Mouse (Mus musculus): ENCODE data around the gene Thap8.

The Thap8 gene

DNA sequence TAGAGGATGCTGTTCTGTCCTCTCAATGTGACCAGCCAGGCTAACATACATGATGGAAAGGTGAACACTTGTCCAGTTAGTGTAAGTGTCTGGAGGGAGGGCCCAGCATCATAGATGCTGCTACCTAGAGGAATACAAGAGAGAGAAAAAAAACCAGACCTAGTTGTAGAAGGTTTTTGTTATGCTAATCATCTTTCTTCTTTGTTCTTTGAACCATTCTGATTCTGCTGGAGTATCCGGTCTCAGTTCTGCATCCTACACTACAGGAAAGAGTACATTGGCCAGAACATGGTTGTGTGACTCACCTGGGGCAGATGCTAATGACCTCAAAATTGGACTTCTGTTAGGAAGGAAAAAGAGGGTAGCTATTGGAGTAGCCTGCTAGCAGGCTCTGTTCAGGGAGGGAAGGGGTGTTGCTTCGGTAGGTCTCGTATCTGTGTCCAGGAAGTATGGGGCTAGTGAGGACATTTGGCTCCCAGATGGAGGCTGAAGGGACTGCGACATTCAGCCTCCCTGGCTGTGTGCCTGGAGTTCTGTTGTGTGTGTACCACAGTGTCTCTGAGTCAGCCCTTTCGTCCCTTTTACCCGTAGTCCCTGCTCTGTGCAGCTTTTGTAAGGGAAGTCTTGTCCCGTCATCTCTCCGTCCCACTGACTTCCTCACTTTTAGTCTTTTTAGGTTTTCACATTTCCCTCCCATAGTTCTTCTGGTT is 7.0 kb downstream of the Thap8 start:
- no peak for DNase-seq

DNA sequence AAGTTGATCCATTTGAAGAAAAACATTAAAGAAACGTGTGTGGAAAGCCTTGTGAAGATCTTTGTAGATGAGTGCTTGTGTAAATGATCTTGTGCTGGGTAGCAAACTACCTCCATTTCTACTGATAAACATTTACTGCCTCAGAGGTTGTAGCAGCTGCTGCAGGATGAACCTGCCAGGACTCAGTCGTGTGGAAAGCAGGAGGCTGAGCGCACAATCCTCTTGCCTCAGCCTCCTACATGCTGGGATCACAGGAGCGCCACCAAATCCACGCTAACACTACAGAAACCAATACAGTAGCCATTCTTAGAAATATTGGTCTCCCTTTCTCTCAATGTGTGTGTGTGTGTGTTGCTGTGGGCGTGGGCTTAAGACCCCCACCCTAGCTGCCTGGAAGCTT is 8.2 kb downstream of the Thap8 start:
- no peak for DNase-seq

DNA sequence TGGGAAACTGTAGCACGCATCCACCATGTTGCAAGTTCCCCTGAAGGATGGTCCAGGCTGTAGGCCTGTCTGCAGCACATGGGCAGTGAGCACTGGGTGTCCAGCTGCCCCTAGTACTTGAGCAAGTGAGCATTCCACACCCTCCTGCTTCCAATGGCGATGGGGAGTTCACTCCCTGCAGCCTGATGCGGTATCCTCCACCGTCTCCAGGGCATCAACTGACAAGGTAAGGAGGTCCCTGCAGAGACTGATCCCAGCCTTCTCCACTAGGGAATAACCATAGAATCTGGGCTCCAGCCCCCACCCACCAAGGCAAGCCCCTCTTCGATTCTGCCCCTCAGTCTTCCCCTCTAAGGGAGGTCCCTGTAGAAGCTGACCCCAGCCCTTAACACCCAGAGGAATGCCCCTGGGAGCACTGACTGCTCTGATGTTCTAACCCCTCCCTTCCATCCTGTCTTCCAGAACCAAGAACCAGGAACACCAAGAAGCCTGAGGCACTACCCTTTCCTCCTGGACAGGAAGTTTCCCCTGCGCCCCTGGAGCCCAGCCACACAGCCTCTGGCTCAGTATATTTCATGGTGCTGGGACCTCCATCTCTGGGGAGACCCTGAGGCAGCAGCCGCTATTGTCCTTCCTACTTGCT is 9.3 kb downstream of the Thap8 start:
- DNase-seq = no peak

DNA sequence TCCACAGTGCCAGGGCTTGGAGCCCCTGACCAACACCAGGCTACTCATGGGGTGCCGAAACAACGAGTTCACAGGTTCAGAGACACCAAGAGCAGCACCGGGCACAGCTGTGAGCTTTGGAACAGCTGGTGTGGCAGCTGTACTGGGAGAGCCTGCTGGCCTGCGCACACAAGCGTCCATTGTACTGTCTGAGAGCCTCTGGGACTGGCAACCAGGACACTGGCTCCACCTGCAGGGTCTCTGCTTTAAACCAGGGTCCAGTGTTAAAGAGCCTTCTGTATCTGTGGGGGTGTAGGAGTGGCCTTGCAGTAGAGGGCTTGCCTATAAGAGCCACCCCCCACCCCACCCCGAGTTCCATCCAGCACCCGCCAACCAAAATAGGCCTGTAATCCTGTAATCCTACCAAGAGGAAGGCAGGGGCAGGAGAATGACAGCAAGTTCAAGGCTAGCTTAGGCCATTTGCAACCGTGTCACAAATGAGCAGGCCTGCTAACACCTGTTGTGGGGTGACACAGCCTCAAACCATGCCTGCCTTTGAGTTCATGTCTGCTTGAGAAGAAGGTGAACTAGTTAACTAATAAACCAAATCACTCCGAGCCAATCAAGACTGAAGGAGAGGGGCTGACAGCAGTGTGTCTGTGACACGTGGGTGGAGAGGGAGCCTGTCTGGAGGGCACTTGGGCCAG is 10.0 kb downstream of the Thap8 start:
- peak; percentile 77 for DNase-seq

DNA sequence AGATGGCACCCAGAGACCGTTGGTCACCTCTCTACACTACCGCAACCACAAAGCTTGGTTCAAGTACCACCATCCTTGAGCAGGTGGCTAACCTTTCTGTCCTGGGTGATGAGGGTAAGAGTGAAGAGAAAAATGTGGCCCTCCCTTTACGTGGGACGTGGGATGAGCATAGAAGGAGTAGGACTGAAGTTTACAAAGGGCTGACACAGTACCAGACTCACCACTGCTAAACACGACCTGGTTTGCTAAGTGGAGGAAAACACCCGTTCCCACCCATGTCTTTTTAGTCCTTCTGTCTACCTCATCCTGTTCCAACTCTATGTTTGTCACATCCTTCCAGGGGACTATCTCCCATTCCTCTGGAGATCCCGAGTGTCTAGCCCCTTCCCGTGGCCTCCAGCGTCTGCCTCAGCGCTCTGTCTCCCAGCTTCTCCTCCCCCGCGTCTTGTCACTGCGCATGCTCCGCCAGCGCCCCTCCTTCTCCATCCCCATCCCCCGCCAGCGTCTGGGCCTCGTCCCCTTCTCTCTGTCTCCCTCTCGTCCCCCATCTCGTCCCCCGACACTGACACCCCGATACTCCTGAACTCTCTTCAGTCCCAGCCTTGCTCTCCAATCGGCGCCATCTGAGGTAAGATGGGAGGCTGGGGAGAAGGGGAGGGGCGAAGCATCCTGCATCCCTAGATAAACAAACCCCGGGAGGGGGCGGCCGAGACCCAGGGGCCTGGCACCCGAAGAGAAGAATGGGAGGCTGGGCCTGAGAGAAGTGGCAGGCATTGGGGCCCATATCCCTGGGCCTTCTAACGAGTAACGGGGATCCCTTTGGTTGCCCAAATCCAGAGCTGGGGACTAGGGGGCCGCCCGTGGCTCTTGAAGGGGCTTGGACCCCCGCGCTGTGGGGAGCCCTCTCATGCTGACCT is 11.6 kb downstream of the Thap8 start, which contains the start of gene Clip3:
TSS of gene Clip3 (plus strand) at position 514 of the 917 bp plus-strand sequence.
- DNase-seq = peak; percentile 89

DNA sequence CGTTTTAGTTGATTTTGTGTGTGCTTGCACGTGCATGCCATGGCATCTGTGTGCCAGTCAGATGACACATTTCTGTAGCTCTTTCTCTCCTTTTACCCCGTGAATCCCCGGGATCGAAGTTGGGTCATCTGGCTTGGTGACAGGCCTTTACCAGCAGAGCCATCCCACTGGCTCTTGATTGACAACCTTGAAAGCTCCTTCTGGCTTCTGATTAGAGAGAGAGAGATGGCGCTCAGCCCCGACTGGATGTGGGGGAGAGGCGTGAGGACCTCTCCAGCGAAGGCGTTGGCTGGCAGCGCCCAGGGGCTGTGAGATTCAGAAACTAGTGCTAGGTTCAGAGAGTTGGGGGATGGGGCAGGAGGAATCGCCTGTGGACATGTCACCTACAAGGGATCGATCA is 13.9 kb downstream of the Thap8 start:
- no peak for DNase-seq

DNA sequence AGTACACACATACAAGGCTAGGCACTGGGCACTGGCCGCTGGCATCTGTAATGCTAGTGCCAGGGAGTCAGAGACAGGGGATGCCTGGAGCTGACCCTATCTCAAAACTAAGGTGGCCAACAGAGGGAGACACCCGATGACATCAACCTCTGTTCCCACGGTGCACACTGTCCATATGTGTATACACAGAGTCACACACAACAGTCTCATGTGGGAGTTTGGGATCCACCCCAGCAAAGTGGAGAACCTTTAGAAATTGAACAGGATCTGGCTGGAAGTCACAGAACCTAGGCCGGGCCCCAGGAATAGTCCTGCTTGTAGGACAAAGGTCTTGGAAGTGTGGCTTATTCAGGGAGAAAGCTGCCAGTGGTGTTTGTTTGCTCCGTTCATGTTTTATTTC is 14.4 kb downstream of the Thap8 start:
- no peak for DNase-seq

DNA sequence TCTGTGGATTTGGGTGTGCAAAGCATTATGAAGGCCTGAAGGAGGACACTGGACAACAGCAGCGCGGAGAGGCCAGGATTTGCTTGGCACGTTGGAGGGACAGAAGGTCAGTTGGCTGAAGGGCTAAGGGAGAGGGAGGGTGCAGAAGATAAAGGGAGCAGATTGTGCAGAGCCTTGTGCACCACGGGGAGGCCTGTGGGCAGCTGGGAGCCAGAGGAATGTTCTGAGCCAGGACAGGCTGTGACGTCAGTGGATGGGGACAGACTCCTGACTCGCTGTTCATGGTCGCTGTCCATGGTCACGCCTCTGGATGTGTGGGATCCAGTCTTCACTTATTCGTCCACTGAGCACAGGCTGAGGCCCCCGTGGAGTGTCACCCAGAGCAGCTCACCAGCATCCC is 15.2 kb downstream of the Thap8 start:
- DNase-seq = peak; percentile 70

DNA sequence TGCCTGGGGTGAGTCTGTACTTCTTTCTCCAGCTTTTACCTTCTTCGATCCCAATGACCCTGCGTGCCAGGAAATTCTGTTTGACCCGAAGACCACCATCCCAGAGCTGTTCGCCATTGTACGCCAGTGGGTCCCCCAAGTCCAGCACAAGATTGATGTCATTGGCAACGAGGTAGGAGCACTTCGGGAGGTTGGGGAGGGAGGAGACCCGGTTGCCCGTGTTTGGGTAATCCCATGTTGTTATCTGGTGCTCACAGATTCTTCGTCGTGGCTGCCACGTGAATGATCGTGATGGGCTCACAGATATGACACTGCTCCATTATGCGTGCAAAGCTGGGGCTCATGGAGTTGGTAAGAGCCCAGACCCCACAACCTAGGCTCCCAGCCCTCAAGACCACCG is 16.9 kb downstream of the Thap8 start:
- DNase-seq = no peak

DNA sequence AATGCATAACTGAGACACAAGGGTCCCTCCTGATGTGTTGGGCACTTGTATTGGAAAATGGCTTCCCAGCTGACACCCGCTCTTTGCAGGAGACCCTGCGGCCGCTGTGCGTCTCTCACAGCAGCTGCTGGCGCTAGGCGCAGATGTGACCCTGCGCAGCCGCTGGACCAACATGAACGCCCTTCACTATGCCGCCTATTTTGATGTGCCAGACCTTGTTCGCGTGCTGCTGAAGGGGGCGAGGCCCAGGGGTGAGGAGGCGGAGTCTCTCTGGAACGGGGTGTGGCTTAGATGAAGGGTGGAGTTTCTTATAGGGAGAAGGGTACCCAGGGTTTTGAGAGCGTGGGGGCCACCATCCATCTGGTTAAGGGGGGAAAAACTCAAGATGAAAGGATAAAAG is 17.4 kb downstream of the Thap8 start:
- no peak for DNase-seq

DNA sequence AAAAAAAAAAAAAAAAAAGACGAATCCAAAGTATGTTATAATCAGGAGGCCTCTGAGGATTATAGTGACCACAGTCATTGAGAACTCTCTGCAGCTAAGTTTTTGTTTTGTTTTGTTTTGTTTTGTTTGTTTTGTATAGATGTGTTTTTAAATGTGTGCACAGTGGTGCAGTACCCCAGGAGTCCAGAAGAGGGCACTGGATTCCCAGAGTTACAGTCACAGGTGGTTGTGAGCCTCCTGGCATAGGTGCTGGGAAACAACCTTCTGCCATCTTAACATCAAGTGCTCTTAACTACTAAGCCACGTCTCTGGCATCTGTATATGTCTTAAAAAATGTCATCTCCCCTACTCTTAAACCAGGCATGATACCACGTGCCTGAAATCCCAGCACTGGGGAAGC is 21.0 kb downstream of the Thap8 start:
- no peak for DNase-seq

DNA sequence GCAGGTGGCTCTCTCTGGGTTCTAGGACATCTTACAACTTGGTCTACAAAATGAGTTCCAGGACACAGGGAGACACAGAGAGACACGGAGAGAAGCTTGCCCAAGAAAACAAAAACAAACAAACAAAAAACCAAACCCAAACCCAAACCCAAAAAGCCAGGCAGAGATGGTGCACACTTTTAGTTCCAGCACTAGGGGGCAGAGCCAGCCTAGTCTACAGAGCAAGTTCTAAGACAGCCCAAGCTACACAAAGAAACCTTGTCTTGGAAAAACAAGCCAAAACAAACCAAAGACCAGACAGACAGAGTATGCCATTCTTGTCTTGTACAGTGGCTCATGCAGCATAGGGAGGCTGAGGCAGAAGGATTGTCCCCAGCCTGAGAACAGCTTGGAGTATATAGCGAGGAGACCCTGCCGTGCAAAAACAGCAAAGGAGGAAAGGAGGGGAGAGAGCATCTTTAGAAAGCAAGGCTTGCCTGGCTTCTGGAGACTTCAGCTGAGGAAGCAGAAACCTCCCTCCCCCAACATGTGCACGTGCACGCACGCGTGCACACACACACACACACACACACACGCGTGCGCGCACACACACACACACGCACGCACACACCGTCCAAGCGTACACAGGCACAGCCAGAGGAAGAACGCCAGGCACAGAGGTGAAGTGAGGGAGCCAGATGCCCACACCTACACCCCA is 26.3 kb downstream of the Thap8 start:
- DNase-seq = no peak

DNA sequence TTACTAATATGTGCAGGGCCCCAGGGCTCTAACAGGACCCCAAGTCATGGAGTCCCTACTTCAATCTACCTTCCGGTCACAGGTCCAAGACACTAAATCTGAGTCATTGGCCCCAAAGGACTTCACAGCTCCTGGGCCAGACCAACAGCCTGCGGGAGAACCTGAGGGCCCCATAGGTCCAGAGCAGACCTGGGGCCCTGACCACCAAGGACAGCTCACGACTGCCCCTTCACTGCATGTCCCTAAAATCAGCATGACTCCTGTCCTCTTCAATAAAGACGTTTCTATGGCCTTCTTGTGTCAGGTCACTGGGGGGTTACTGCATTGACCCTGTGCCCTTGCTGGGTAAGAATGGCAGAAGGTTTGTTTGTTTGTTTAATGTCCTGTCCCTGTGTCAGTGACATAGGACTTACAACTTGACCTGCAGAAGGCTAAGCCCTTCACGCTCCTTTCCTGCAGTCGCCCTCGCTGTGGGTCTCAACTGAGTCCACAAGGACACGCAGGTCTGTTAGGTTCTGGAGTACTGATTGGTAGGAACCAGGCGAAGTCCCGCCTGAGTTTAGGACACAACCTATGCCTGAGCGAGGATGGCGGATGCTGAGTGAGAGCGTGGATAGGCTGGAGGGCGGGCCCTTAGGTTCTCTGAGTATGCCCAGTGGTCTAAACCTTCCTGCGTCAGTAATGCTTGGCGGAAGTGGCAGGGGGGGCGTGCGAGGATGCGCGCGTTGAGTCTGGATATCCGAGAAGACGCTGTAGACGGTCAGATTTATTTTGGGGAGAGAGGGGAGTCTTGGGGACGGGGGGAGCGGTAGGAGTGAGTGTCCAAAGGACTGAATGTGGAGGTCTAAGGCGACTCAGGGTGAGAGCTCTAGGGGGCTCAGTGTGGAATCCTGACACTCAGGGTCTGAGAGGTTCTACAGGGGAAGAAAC is 28.4 kb downstream of the Thap8 start, which contains the start of gene Alkbh6:
TSS of gene Alkbh6 (plus strand) at position 642 of the 930 bp plus-strand sequence.
- DNase-seq = peak; percentile 98

DNA sequence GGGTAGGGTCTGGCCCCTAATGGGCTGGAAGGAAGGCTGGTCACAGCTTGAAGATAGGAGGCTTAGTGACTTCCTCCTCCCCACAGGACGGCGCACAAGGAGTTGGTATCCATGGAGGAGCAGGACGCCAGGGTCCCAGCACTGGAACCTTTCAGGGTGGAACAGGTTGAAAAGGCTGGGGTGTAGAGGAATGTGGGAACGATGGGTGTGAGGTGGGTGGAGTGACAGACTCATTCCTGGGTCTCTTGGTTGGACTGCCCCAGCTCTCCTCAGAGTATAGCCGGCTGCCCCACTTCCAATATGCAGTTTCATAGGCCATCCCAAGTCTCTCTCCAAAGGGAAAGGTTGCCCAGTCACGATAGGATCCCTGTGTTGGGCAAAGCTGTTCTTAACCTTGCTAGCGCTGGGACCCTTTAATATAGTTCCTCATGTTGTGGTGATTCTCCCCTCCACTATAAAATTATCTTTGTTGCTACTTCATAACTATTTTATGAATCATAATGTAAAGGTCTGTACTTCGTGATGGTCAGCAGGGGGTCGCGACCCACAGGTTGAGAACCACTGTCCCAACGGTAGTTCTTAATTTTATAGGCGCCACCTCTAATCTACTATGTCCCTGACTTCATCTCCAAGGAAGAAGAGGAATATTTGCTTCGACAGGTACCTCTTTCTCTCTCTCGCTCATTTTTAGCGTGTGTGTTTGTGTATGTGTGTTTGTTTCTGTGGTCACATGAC is 29.7 kb downstream of the Thap8 start:
- no peak for DNase-seq

DNA sequence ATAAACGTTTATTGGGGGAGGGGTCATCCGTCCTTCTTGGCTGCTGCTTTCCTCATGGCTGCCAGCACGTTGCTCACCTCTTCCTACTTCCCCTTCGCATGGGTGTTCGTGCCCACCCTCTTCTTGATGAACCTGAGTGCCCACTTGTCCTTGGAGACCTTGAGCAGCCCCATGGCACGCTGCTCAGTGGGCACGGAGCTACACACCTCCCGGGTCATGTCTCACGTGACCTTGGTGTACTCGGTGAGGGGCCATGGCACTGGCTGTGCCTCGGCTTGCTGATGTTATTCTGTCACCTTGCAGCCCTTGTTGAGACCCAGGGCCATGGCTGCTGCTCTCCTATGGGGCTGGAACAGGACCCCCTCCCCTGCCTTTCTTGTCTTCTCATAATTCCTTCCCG is 30.2 kb downstream of the Thap8 start:
- DNase-seq = no peak

DNA sequence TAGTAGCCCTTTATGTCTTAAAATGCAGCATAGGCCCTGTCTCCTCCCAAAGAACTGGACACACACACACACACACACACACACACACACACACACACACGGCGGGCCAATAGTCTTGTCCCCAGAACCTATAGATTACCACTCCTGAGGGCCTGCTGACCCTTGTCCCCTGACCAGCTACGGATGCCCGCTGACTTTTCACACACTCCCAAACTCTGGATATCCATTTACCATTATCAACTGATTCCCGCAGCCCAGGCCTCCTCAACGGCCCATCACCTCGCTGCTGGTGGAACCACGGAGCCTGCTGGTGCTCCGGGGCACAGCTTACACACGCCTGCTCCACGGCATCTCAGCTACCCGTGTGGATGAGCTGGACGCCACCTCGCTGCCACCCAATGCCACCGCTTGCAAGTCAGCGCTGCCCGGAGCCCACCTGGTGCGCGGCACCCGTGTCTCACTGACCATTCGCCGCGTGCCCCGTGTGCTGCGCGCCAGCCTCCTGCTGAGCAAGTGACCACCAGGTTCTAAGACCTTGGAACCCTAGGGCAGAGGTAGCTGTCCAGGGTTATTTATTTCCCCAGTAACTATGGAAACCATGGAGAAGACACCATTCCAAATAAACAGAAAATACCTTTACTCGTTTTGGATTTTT is 33.9 kb downstream of the Thap8 start:
- no peak for DNase-seq

DNA sequence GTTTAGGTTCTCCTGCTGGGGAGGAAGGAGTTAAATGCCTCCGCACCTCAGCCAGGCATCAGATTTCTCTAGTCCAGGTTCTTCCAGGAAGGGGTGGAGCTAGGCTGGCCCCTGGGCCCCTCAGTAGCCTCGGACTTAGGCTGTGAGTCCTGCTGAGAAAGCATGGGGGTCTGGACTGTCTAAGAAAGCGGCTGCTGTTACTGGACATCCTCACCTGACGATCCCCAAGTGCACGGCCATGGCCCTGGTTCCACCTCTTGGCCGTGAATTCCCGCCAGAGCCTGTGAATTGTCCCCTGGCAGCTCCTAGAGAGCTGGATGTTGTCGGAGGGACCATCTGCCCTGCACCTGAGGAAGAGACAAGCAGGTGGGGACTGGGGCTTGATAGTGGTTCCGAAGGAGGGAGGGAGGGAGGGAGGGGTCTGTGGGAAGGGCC is 34.8 kb downstream of the Thap8 start, which contains the start of gene Syne4:
TSS of gene Syne4 (plus strand) at position 87 of the 435 bp plus-strand sequence.
- DNase-seq = no peak

DNA sequence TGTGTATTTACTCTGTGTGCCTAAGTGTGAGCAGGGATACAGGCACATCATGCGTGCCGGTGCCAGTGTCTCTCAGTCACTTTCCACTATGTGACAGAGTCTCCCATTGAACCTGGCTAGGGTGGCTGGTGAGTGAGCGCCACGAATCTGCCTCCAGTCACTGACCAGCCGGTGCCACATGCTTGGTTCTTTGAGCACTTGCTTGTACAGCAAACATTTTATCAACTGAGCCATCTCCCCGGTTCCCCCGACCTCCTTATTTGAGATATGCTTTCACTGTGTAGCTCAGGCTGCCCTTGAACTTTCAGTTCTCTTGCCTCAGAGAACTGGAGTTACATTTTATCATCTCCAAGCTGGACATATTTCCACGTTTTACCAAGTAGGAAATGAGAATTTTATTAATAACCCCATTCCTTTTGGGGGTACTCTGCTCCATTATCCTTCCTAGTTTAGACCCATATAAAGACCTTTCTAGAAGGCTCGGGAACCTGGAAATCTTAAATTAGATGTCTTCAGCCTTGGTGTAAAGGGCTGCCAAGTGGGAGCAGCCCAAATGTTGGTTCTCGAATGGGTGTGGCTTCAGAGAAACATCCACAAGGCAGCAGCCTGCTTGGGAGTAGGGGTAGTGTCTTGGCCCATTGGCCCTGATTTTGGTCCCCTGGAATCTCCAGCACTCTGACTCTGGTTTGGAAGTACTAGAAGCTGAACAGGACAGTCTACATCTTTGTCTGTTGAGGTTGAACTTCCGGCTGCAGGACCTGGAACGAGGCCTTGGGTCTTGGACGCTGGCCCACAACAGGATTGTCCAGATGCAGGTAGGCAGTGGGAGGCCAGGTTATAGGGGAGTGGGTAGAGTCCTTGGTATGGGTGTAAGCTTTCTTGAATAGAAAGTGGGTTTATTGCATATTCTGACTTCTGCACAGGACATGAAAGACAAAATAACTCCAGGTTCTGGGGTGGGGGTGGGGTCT is 36.0 kb downstream of the Thap8 start:
- no peak for DNase-seq
